Mouse (Mus musculus): Measurements from ENCODE around the gene Pcbp3. TPM values are rescaled to one million over a fixed set of nuclear protein-coding genes. Genes with fewer than 3 reads are reported as not detected.

Pcbp3 gene
- polyA plus RNA-seq (2017; shearing (Covaris generic)) = 1 to 10 TPM; 6.2 to 9.6 TPM

GRCm38 (mm10) chr10:76961790-76962489 is at the start of gene Pcbp3:
Pcbp3 (minus strand) TSS chr10:76961887.

DNA sequence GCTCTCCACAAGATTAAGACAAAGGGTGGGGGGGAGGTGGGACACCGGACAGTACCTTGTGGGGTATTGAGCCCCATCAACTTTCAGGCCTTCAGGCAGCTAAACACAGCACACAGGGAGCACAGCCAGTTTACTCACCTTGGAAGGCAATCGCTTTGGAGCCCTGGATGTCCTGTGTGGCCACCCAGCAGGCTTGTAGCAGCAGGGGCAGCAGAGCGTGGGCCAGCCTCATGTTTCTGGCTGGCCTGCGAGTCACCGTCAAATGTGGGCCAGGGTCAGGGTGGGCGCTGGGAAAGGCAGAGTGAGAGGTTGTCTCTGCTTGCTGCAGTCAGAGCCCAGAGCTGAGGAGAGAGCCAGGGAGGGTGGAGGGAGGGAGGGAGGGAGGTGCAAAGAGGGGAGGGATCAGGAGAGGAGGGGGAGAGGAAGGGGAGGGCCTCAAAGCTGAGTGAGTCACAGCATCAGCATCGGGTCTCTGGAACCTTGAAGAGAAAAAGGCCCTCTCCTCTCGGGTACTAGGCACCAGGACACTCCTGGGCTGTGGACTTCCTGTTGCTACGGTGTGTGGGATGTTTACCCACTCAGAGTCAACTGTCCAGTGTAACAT is 235.9 kb downstream of the Pcbp3 start, which contains the start of gene Col6a1:
TSS of gene Col6a1 (minus strand) at position 487 of the 604 bp plus-strand sequence.

Other genes starting within 250 kb of the Pcbp3 start
- under 1 TPM in 1 of 2 experiments, not detected in 1; 0.12 TPM for gene Col6a1, start 235.7 kb downstream of the Pcbp3 start, polyA plus RNA-seq (2017; shearing (Covaris generic))
- 10 to 100 TPM; 29.8 to 34.4 TPM for gene Slc19a1, start 70.4 kb upstream of the Pcbp3 start, polyA plus RNA-seq (2017; shearing (Covaris generic))
- gene Col18a1, start 204.7 kb upstream of the Pcbp3 start, polyA plus RNA-seq (2017; shearing (Covaris generic)) = under 1 TPM; 0.42 to 0.72 TPM